Mouse (Mus musculus): ENCODE measurements around the gene Hist2h2be. TPM values are rescaled to one million over a fixed set of nuclear protein-coding genes. Genes with fewer than 3 reads are reported as not detected.
"Not testable (repeated sequence)": the region's sequence is repeated elsewhere in the genome, so short reads cannot be mapped to it uniquely, and the experiment has no call there.

The Hist2h2be gene
- total RNA-seq, 2 experiments from 2014 or later, result 5.2 to 6.1 TPM

DNA sequence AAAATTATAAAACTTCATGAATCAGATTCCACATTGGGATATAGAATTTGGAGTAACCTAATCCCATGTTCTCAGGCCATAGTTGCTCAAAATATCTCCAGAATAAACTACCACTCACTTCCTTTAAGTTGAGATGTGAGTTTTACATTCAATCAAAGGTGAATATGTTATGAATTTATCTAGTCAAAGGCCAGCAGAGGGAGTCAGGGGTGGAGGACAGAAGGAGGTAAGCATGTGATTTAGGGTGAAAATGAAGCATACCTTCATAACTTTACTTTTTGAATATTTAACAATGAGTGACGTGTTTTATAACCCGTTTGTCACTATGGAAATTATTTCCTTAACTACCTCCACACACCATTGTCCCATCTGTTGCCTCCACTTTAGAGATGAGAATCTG, 14.0 kb downstream of the Hist2h2be start:
- intact Hi-C loops (cut with DNase I), result no loop called here

DNA sequence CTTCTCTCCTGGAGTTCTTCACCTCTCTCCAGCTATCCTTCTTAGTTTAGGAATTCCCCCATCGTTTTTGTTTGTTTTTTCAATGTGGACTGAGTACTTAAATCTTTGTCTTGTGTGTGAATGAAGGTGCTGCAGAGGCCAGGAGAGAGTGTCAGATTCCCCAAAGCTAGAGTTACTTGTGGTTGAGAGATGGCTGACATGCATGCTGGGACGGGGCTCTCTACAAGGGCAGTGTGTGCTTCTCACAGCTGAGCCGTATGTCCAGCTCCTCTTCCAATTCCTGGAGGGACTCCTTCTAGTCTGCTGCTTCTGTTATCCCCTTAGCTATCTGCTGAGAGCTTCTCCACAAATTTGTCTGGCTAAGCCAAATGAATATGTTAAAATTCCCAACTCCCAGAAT, 14.9 kb downstream of the Hist2h2be start:
- no peak for DNase-seq
- Histone ChIP-seq H3K27ac (no peak overlapping the region), H3K4me3 (no peak overlapping the region)
- intact Hi-C loops (cut with DNase I), result loop anchor here (2.0 kb wide), 1 partner anchor 13 kb away; no protein-coding TSS in a partner anchor
- TF ChIP-seq CTCF (IDR thresholded peaks at IDR 0.05), result no peak

More for the DNA sequence above, 14.0 kb downstream of the Hist2h2be start:
- DNase-seq, result no peak
- Histone ChIP-seq H3K4me3 (no peak overlapping the region), H3K27ac (no peak overlapping the region)
- TF ChIP-seq CTCF (IDR thresholded peaks at IDR 0.05), result no peak

DNA sequence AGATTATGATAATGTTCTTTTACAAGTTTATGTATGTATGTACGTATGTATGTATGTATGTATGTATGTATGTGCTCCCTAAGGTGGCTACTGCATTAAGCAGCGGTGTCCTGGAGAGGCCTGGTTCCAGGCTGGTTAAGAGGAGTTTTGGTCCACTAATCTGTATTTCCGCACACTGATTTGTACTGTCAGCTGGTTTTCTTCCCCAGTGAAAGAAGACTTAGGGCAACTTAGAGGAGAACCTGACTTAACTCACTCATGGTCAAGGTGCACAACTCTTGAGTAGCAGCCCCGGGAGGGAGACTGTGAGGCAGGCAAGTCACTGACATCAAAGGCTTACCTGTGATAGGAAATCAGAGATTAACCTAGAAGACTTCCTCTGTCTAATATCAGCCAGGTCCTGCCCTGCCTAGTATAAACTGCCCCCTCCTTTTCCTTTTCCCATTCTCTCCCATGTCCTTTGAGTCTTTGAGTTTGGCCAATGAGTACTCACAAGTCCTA, 16.0 kb downstream of the Hist2h2be start:
- no peak for TF ChIP-seq CTCF (IDR thresholded peaks at IDR 0.05)
- no peak overlapping the region for H3K4me3 ChIP-seq
- intact Hi-C loops (cut with DNase I), result loop anchor here (2.0 kb wide), 1 partner anchor 14 kb away; no protein-coding TSS in a partner anchor
- DNase-seq, result no peak
- H3K27ac ChIP-seq, result no peak overlapping the region

- Histone ChIP-seq H3K4me3 (no peak overlapping the region), H3K27ac (no peak overlapping the region)
- no peak for DNase-seq
- intact Hi-C loops (cut with DNase I), result loop anchor here (2.0 kb wide), 1 partner anchor 15 kb away; no protein-coding TSS in a partner anchor
- TF ChIP-seq CTCF (IDR thresholded peaks at IDR 0.05), result no peak
These were observed 16.5 kb downstream of the Hist2h2be start for GRCm38 (mm10) chr3:96237335-96237903.

DNA sequence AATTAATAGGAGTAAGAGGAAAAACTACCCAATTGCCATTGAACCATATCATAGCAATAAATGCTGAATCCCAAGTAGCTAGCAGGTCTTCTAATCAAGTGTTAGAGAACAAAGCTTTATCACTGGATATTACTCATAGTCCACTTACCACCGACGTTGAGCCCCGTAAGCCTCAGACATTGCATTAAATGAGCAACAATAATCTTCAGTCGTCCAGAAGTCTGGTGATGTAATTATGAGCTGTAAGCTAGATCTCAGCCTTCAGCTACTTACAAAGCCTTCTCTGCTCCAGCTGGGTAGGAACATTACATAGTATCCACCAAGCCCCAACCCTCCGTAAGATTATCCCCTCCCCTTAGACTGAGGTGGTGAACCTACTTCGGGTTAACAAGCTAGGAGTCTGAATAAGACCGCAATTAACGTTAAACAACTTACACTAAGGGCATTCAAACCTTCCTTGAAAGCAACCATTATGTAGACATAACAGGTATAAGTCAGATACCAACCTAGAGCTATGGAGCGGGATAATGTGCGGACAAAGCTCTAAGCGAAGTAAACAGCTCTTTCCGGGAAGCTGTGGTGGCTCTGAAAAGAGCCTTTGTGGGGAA, 17.1 kb downstream of the Hist2h2be start:
- intact Hi-C loops (cut with DNase I), result loop anchor here (2.0 kb wide), 1 partner anchor 15 kb away; no protein-coding TSS in a partner anchor
- no peak for DNase-seq
- TF ChIP-seq CTCF (IDR thresholded peaks at IDR 0.05), result no peak
- Histone ChIP-seq H3K4me3 (peak overlapping the region; percentile 19; the same call in 1 of the 2 replicates), H3K27ac (no peak overlapping the region)

- peak within 1 kb of the TSS; percentile 92 for H3K27ac ChIP-seq
- peak within 1 kb of the TSS; percentile 71 for H3K4me3 ChIP-seq
- peak; percentile 64 for DNase-seq
- intact Hi-C loops (cut with DNase I), result not testable (repeated sequence)
These were observed 18.3 kb downstream of the Hist2h2be start, which contains the start of gene Hist2h3c2 for GRCm38 (mm10) chr3:96238954-96239793. TSS of gene Hist2h3c2 (minus strand) at chr3:96239127.

DNA sequence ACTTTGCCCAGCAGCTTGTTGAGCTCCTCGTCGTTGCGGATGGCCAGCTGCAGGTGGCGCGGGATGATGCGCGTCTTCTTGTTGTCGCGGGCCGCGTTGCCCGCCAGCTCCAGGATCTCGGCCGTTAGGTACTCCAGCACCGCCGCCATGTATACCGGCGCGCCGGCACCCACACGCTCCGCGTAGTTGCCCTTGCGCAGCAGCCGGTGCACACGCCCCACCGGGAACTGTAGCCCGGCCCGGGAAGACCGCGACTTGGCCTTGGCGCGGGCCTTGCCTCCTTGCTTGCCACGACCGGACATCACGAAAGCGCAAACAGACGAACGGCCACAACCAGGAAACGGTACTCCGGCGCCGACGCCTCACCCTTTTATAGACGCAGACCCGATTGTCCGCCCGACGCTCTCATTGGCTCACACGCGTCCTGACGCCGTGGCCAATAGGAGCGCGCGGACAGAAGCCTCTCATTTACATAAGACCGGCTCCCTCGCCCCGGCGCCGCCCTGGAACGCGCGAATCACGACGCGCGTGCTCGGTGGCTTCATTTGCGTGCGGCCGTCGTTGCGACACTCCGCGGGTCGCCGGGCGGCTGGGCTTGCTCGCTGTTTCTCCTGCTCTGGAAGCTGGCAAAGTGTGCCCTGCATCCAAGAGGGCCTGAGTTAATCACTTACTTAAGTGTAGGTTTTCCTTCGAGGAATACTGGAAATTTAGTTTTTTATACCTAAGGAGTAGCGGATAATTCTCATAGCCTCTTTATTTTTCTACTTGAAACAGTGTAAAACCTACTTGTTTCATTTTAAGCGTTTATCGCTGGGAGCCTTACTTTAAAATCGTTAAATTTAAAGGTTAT, 19.3 kb downstream of the Hist2h2be start, which contains the start of gene Hist2h2aa2:
Gene Hist2h2aa2, minus strand, starts transcription at position 328 of the 850 bp plus-strand sequence.
- Histone ChIP-seq H3K4me3 (peak within 1 kb of the TSS; percentile 71), H3K27ac (peak within 1 kb of the TSS; percentile 92)
- intact Hi-C loops (cut with DNase I), result not testable (repeated sequence)
- peak; percentile 95 for DNase-seq

DNA sequence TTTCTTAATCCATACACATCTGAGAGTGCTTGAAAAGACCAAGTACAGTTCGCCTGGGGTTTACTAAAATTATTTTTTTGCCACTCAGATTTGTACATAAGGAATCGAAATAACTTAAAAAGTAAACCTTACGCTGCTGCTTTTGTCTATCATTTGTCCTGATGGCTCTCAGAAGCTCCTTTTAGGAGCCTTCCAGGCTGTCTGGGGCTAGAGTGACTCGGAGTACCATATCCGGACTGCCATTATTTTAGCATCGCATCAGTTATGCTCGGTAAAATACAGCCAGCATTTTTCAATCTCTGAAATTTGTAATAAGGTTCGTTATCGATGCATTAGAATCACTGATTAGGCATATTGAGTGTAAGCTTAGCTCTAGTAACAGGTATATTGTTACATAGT, 19.9 kb downstream of the Hist2h2be start:
- intact Hi-C loops (cut with DNase I), result no loop called here
- Histone ChIP-seq H3K4me3 (peak overlapping the region; percentile 64), H3K27ac (peak overlapping the region; percentile 89)
- DNase-seq, result no peak
- no peak for TF ChIP-seq CTCF (IDR thresholded peaks at IDR 0.05)

- no peak for TF ChIP-seq CTCF (IDR thresholded peaks at IDR 0.05)
- intact Hi-C loops (cut with DNase I), result no loop called here
- DNase-seq, result peak; percentile 28
- Histone ChIP-seq H3K4me3 (peak overlapping the region; percentile 78), H3K27ac (peak overlapping the region; percentile 99)
These were observed 23.1 kb downstream of the Hist2h2be start for GRCm38 (mm10) chr3:96243921-96244572.

GRCm38 (mm10) chr3:96245003-96245886, 24.3 kb downstream of the Hist2h2be start, which contains the start of gene Hist2h2aa1:
TSS of gene Hist2h2aa1 (plus strand) at chr3:96245497.
- intact Hi-C loops (cut with DNase I), result not testable (repeated sequence)
- DNase-seq, result peak; percentile 93
- H3K4me3 ChIP-seq, result peak within 1 kb of the TSS; percentile 78
- H3K27ac ChIP-seq, result peak within 1 kb of the TSS; percentile 99

DNA sequence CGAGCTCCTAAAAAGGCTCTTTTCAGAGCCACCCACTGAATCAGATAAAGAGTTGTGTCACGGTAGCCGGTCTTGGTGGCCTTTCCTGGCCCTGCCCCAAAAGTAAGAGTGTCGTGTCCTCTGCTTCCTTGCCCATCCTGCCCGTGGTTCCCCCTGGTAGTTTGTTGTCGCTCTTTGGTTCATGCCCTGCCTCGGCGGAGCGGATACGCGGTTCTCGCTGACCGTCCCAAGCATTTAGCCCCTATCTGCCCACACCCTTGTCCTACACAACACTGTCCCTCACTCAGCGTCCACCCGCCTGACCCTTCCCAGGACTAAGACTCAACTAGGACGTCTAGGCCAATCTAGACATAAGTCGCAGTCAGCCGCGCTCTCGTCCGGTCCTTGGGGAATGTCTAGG, 25.1 kb downstream of the Hist2h2be start:
- H3K4me3 ChIP-seq, result peak overlapping the region; percentile 68
- DNase-seq; intact Hi-C loops (cut with DNase I): not testable (repeated sequence)
- H3K27ac ChIP-seq, result peak overlapping the region; percentile 81

GRCm38 (mm10) chr3:96246427-96246856, 25.5 kb downstream of the Hist2h2be start, which contains the start of gene Hist2h3c1:
TSS of gene Hist2h3c1 (plus strand) at chr3:96246685.
- peak within 1 kb of the TSS; percentile 68 for H3K4me3 ChIP-seq
- DNase-seq; intact Hi-C loops (cut with DNase I): not testable (repeated sequence)
- H3K27ac ChIP-seq, result peak within 1 kb of the TSS; percentile 81

Data from gastrocnemius, adult 2 months (tissue).